Mouse (Mus musculus) colon, adult 2 months (tissue): ENCODE data around the gene Vps26b. TPM values are rescaled to one million over a fixed set of nuclear protein-coding genes. Genes with fewer than 3 reads are reported as not detected.

Experiments
- polyA plus RNA-seq: library from polyadenylated mRNA; depleted of rRNA; stranded (reverse); fragments of >200 nt; gene quantifications from 2 replicates; pipeline ENCODE4 v1.2.3, GENCODE M21; 2012; rRNA removed

Vps26b gene
- 31.3 and 34.3 TPM in 2 replicates for polyA plus RNA-seq

GRCm38 (mm10) chr9:27029828-27030762 is at the start of gene Vps26b, which contains the start of gene Ncapd3:
Gene Vps26b, minus strand, starts transcription at chr9:27030065.
Gene Ncapd3, plus strand, starts transcription at chr9:27030175.

GRCm38 (mm10) chr9:26999461-27000395 is 30.1 kb downstream of the Vps26b start, which contains the start of the genes Acad8 and Thyn1:
Gene Acad8, minus strand, starts transcription at chr9:26999566.
Gene Thyn1, plus strand, starts transcription at chr9:26999710.

Other genes starting within 250 kb of the Vps26b start
- gene Glb1l2, start 223.6 kb downstream of the Vps26b start, polyA plus RNA-seq = 0.80 and 0.82 TPM in 2 replicates
- not detected in 2 replicates for gene Glb1l3, start 169.2 kb downstream of the Vps26b start, polyA plus RNA-seq
- gene Gm1110, start 107.0 kb downstream of the Vps26b start, polyA plus RNA-seq = not detected in 2 replicates
- gene Acad8, start 30.5 kb downstream of the Vps26b start, polyA plus RNA-seq = 12.9 and 15.3 TPM in 2 replicates
- gene Thyn1, start 30.4 kb downstream of the Vps26b start, polyA plus RNA-seq = 3.4 and 5.8 TPM in 2 replicates
- 11.7 and 12.0 TPM in 2 replicates for gene Ncapd3, start 110 bp upstream of the Vps26b start, polyA plus RNA-seq
- gene Jam3, start 125.4 kb upstream of the Vps26b start, polyA plus RNA-seq = 9.1 and 9.9 TPM in 2 replicates